Mouse (Mus musculus): ENCODE measurements around the gene Mctp2.
A peak's percentile ranks its signal among the peaks of the same experiment; 100 is the strongest.

Gene Mctp2

GRCm38 (mm10) chr7:72306382-72306841 lies at the start of gene Mctp2:
Gene Mctp2, minus strand, starts transcription at chr7:72306608.
- peak; percentile 49 for DNase-seq (ENCODE audit: low read depth, low spot score)

GRCm38 (mm10) chr7:72345901-72346300 lies 39.5 kb upstream of the Mctp2 start:
- no peak for DNase-seq (ENCODE audit: low read depth, low spot score)

DNA sequence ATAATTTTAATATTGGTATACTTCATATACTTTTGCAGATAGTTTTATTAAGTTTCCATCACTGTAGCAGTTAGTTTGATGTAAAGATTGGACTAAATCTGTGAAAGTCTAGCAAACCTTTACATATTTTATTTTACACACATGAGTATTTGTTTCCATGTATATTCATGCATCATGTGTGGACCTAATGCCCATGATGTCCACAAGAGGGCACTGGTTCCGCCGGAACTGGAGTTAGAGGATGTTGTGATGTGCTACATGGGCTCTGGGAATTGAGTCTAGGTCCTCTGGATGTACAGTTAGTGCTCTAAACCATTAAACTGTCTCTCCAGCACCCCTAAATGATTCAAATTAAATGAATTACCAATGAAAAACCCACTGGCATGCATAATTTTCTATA lies 37.3 kb upstream of the Mctp2 start:
- DNase-seq (ENCODE audit: low read depth, low spot score), result no peak

GRCm38 (mm10) chr7:72342822-72343221 lies 36.4 kb upstream of the Mctp2 start:
- DNase-seq (ENCODE audit: low read depth, low spot score), result no peak

GRCm38 (mm10) chr7:72325961-72326360 lies 19.6 kb upstream of the Mctp2 start:
- DNase-seq (ENCODE audit: low read depth, low spot score), result no peak

DNA sequence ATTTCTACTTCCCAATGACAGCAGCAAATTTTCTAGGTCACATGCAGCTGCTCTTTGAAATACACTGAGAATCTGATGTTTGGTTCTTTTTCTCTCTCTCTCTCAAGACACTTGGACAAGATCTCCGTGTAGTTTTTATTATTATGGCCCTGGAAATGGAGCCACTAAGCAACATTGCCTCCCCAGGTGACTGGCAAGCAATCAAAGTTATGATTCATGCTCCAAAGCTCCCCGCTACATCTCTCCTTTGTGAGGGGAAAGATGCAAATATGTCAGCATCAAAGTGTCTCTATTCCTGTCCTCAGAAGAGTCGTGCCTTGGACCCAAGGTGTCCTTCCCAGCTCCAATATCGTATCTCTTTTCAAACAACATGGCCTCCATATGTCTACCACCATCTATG lies 14.5 kb upstream of the Mctp2 start:
- DNase-seq (ENCODE audit: low read depth, low spot score), result no peak

GRCm38 (mm10) chr7:72320441-72320840 lies 14.0 kb upstream of the Mctp2 start:
- no peak for DNase-seq (ENCODE audit: low read depth, low spot score)

DNA sequence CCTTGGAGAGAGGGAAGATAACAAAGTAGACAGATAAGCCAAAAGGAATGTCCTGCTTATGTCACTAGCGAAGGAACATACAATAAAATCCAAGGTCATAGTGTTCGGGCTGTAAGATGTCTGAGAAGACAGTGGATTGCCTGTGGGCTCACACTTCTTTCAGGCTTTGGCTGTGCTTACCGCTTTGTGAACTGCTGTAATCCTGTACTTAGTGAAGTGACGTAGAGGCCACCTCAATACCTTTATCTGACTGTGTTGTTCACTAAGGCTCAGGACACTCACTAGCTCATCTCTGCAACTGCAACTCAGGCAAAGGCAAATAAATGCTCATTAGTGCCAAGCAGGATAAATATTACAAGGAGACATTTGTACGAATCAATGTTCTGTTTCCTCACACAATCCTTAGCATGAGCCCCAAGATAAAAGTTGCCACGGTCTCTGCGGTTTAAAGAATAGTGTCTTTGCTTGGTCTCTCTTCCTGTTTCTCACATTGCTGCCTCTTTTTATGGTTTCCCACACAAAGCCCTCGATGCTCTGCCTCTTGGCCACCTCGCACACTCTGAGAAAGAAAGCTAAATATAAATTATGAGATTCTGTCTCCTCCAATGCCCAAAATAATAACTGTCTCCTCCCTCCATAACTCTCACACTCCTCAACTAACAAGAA lies 8.1 kb upstream of the Mctp2 start:
- DNase-seq (ENCODE audit: low read depth, low spot score), result no peak

DNA sequence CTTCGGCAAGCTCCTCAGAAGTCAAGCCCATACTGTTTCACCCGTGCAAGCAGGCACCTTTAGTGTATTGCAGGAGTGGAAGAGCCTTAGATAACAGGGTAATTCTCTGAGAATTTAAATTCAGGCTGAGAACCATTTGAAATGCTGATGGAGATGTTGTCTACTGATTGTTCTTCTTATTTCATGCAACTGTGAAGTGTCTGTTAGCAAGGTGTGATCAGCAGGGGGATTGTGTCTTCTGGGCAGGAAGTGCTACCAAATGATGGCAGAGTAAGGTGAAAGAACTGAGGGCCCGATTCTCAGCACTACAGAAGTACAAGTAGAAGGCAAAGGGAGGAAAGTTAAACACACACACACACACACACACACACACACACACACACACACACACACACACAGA lies 7.5 kb upstream of the Mctp2 start:
- DNase-seq (ENCODE audit: low read depth, low spot score), result no peak

- no peak for DNase-seq (ENCODE audit: low read depth, low spot score)
These were observed 5.2 kb upstream of the Mctp2 start for GRCm38 (mm10) chr7:72311582-72311981.

GRCm38 (mm10) chr7:72308078-72308477 lies 1.7 kb upstream of the Mctp2 start:
- DNase-seq (ENCODE audit: low read depth, low spot score), result no peak

GRCm38 (mm10) chr7:72306847-72307246 lies 439 bp upstream of the Mctp2 start:
- no peak for DNase-seq (ENCODE audit: low read depth, low spot score)

- DNase-seq (ENCODE audit: low read depth, low spot score), result no peak
These were observed 437 bp downstream of the Mctp2 start for GRCm38 (mm10) chr7:72305971-72306370.

GRCm38 (mm10) chr7:72301667-72302066 lies 4.7 kb downstream of the Mctp2 start:
- no peak for DNase-seq (ENCODE audit: low read depth, low spot score)

GRCm38 (mm10) chr7:72299726-72300125 lies 6.7 kb downstream of the Mctp2 start:
- no peak for DNase-seq (ENCODE audit: low read depth, low spot score)

DNA sequence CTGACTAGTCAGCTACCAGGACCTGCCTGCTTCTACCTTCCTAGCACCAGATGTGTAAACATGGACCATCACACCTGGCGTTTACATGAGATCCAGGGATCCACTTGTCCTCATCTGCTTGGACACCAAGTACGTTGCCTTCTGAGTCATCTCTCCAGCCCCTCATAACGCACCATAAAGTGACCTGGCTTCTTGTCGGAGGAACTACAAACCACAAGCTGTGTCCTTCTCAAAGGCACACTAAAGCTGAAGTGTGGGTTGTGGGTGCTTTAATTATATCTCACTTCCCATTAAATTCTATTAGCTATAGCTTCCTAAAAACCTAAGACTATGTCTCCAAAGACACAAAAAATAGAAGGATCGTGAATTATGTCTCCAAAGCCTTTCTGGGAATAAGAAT lies 9.4 kb downstream of the Mctp2 start:
- no peak for DNase-seq (ENCODE audit: low read depth, low spot score)

- DNase-seq (ENCODE audit: low read depth, low spot score), result no peak
These were observed 10.2 kb downstream of the Mctp2 start for GRCm38 (mm10) chr7:72296171-72296570.

DNA sequence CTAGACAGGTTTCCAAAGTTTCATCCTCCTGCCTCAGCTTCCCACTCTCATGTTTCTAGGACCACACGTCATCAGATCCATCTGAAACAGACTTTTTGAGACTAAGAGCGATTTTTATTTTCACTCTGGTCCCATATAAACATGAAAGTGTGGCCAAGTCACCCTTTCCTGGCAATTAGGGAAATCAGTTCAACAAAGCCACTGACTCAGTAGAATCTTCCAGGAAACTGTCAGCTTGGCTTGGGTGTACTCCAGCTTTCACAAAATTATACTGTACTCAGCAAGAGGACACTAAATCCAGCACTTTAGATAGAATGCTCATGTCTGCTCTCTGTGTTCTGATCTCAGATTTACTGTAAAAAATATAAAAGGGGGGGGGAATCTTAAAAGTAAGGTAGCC lies 11.5 kb downstream of the Mctp2 start:
- DNase-seq (ENCODE audit: low read depth, low spot score), result no peak

- DNase-seq (ENCODE audit: low read depth, low spot score), result no peak
These were observed 12.4 kb downstream of the Mctp2 start for GRCm38 (mm10) chr7:72293784-72294538.

- no peak for DNase-seq (ENCODE audit: low read depth, low spot score)
These were observed 14.0 kb downstream of the Mctp2 start for GRCm38 (mm10) chr7:72292232-72292913.

DNA sequence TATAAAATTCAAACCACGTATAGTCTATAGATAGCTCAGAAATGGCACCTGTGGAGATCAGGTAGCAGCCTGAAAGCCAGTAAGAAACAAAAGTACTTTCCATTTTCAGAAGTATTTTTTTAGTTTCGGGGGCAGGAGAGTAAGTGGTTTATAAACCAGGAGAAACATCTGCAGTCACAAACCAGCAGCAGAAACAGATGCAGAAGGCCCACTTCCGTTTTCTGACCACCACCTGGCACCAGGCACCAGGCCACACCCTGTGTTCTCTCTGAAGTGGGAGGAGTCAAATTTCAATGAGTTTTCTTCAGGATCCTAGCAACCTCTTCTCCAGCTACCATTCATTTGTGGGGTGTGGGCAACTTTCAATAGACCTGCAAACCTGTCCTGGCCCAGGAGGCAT lies 25.7 kb downstream of the Mctp2 start:
- DNase-seq (ENCODE audit: low read depth, low spot score), result no peak

DNA sequence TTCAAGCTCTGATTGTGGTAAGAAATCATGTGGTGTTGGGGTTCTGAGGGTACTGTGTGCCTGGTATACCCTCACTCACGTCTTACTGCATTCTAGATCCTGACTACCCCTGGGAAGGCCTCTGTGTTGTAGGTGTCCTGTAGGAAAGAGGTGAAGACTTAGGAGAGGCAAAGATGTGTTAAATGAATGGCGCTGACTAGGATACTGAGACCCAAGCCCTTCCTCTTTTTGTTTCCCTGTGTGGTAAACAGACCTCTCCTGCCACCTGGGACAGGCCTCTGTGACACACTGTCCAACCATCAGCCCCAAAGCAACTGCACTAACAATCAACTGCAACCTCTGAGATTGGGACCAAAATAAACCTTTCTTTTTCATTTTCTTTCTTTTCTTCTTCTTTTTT lies 28.0 kb downstream of the Mctp2 start:
- no peak for DNase-seq (ENCODE audit: low read depth, low spot score)

GRCm38 (mm10) chr7:72275513-72275912 lies 30.9 kb downstream of the Mctp2 start:
- DNase-seq (ENCODE audit: low read depth, low spot score), result no peak

Data from forelimb bud, embryonic 11.5 days (tissue).